Mouse (Mus musculus): ENCODE measurements at regions not wholly inside any gene's neighbourhood (a gene's known extent, or its start where the extent isn't known, plus 50 kb on each side); places are given as distances from the start of the nearest gene placed in this dataset.

GRCm38 (mm10) chr13:113494688-113495087 lies 123.7 kb downstream of the Snx18 start:
- Histone ChIP-seq H3K36me3 (ENCODE audit: control insufficient read depth, insufficient read depth) (no peaks in the 10 kb centered on the region), H3K27me3 (ENCODE audit: control insufficient read depth, insufficient read depth, insufficient read length) (no peaks in the 10 kb centered on the region), H3K79me3 (ENCODE audit: low read depth) (no peaks in the 10 kb centered on the region), H3K79me2 (ENCODE audit: control insufficient read depth, insufficient read depth) (no peaks in the 10 kb centered on the region), H3K4me3 (ENCODE audit: insufficient read depth, poor library complexity, severe bottlenecking) (no peak overlapping the region), H3ac (ENCODE audit: control insufficient read depth, insufficient read length, low read depth) (no peak overlapping the region)
- TF ChIP-seq MYOG (IDR thresholded peaks at IDR 0.05; ENCODE audit: control insufficient read depth, extremely low read depth, insufficient read length) (no peak), CEBPB (IDR thresholded peaks at IDR 0.05; ENCODE audit: low read depth) (no peak), FOSL1 (IDR thresholded peaks at IDR 0.05; ENCODE audit: insufficient read depth, low read length, poor library complexity, severe bottlenecking) (no peak), MAX (IDR thresholded peaks at IDR 0.05) (no peak), MYOD1 (IDR thresholded peaks at IDR 0.05; ENCODE audit: control insufficient read depth, insufficient read length, low read depth) (no peak), CTCF (IDR thresholded peaks at IDR 0.05; ENCODE audit: control insufficient read depth, insufficient read depth, insufficient read length) (no peak), USF1 (IDR thresholded peaks at IDR 0.05; ENCODE audit: low read depth) (no peak)

- Histone ChIP-seq H3K4me3 (ENCODE audit: insufficient read depth, poor library complexity, severe bottlenecking) (no peak overlapping the region), H3ac (ENCODE audit: control insufficient read depth, insufficient read length, low read depth) (no peak overlapping the region), H3K79me3 (ENCODE audit: low read depth) (no peaks in the 10 kb centered on the region), H3K36me3 (ENCODE audit: control insufficient read depth, insufficient read depth) (no peaks in the 10 kb centered on the region), H3K27me3 (ENCODE audit: control insufficient read depth, insufficient read depth, insufficient read length) (no peaks in the 10 kb centered on the region), H3K79me2 (ENCODE audit: control insufficient read depth, insufficient read depth) (no peaks in the 10 kb centered on the region)
- TF ChIP-seq MYOD1 (IDR thresholded peaks at IDR 0.05; ENCODE audit: control insufficient read depth, insufficient read length, low read depth) (no peak), MYOG (IDR thresholded peaks at IDR 0.05; ENCODE audit: control insufficient read depth, extremely low read depth, insufficient read length) (no peak), USF1 (IDR thresholded peaks at IDR 0.05; ENCODE audit: low read depth) (no peak), FOSL1 (IDR thresholded peaks at IDR 0.05; ENCODE audit: insufficient read depth, low read length, poor library complexity, severe bottlenecking) (no peak), MAX (IDR thresholded peaks at IDR 0.05) (no peak), CEBPB (IDR thresholded peaks at IDR 0.05; ENCODE audit: low read depth) (no peak), CTCF (IDR thresholded peaks at IDR 0.05; ENCODE audit: control insufficient read depth, insufficient read depth, insufficient read length) (no peak)
Observed at GRCm38 (mm10) chr13:113489951-113490822, 128.2 kb downstream of the Snx18 start.

- H3K4me3 ChIP-seq (ENCODE audit: insufficient read depth, poor library complexity, severe bottlenecking): no peak overlapping the region
- H3K79me2 ChIP-seq (ENCODE audit: control insufficient read depth, insufficient read depth): no peaks in the 10 kb centered on the region
- no peak for TF ChIP-seq FOSL1 (IDR thresholded peaks at IDR 0.05; ENCODE audit: insufficient read depth, low read length, poor library complexity, severe bottlenecking)
- TF ChIP-seq USF1 (IDR thresholded peaks at IDR 0.05; ENCODE audit: low read depth): no peak
- TF ChIP-seq MYOG (IDR thresholded peaks at IDR 0.05; ENCODE audit: control insufficient read depth, extremely low read depth, insufficient read length): no peak
- no peak for TF ChIP-seq MYOD1 (IDR thresholded peaks at IDR 0.05; ENCODE audit: control insufficient read depth, insufficient read length, low read depth)
- no peak for TF ChIP-seq MAX (IDR thresholded peaks at IDR 0.05)
- TF ChIP-seq CEBPB (IDR thresholded peaks at IDR 0.05; ENCODE audit: low read depth): no peak
- no peak for TF ChIP-seq CTCF (IDR thresholded peaks at IDR 0.05; ENCODE audit: control insufficient read depth, insufficient read depth, insufficient read length)
- no peaks in the 10 kb centered on the region for H3K27me3 ChIP-seq (ENCODE audit: control insufficient read depth, insufficient read depth, insufficient read length)
- no peaks in the 10 kb centered on the region for H3K79me3 ChIP-seq (ENCODE audit: low read depth)
- H3K36me3 ChIP-seq (ENCODE audit: control insufficient read depth, insufficient read depth): no peaks in the 10 kb centered on the region
- no peak overlapping the region for H3ac ChIP-seq (ENCODE audit: control insufficient read depth, insufficient read length, low read depth)
Observed at GRCm38 (mm10) chr13:113486368-113486955, 131.9 kb downstream of the Snx18 start.

GRCm38 (mm10) chr13:113485511-113485910 lies 132.9 kb downstream of the Snx18 start:
- TF ChIP-seq CEBPB (IDR thresholded peaks at IDR 0.05; ENCODE audit: low read depth) (no peak), MYOD1 (IDR thresholded peaks at IDR 0.05; ENCODE audit: control insufficient read depth, insufficient read length, low read depth) (no peak), CTCF (IDR thresholded peaks at IDR 0.05; ENCODE audit: control insufficient read depth, insufficient read depth, insufficient read length) (no peak), FOSL1 (IDR thresholded peaks at IDR 0.05; ENCODE audit: insufficient read depth, low read length, poor library complexity, severe bottlenecking) (no peak), MYOG (IDR thresholded peaks at IDR 0.05; ENCODE audit: control insufficient read depth, extremely low read depth, insufficient read length) (no peak), MAX (IDR thresholded peaks at IDR 0.05) (no peak), USF1 (IDR thresholded peaks at IDR 0.05; ENCODE audit: low read depth) (no peak)
- Histone ChIP-seq H3K4me3 (ENCODE audit: insufficient read depth, poor library complexity, severe bottlenecking) (no peak overlapping the region), H3ac (ENCODE audit: control insufficient read depth, insufficient read length, low read depth) (no peak overlapping the region), H3K79me2 (ENCODE audit: control insufficient read depth, insufficient read depth) (no peaks in the 10 kb centered on the region), H3K27me3 (ENCODE audit: control insufficient read depth, insufficient read depth, insufficient read length) (no peaks in the 10 kb centered on the region), H3K36me3 (ENCODE audit: control insufficient read depth, insufficient read depth) (no peaks in the 10 kb centered on the region), H3K79me3 (ENCODE audit: low read depth) (no peaks in the 10 kb centered on the region)

- no peak overlapping the region for H3K4me3 ChIP-seq (ENCODE audit: insufficient read depth, poor library complexity, severe bottlenecking)
- TF ChIP-seq MYOG (IDR thresholded peaks at IDR 0.05; ENCODE audit: control insufficient read depth, extremely low read depth, insufficient read length) (no peak), MYOD1 (IDR thresholded peaks at IDR 0.05; ENCODE audit: control insufficient read depth, insufficient read length, low read depth) (no peak), USF1 (IDR thresholded peaks at IDR 0.05; ENCODE audit: low read depth) (no peak), CEBPB (IDR thresholded peaks at IDR 0.05; ENCODE audit: low read depth) (no peak), CTCF (IDR thresholded peaks at IDR 0.05; ENCODE audit: control insufficient read depth, insufficient read depth, insufficient read length) (no peak), FOSL1 (IDR thresholded peaks at IDR 0.05; ENCODE audit: insufficient read depth, low read length, poor library complexity, severe bottlenecking) (no peak), MAX (IDR thresholded peaks at IDR 0.05) (no peak)
- H3K79me3 ChIP-seq (ENCODE audit: low read depth): no peaks in the 10 kb centered on the region
- H3ac ChIP-seq (ENCODE audit: control insufficient read depth, insufficient read length, low read depth): no peak overlapping the region
- H3K36me3 ChIP-seq (ENCODE audit: control insufficient read depth, insufficient read depth): no peaks in the 10 kb centered on the region
- no peaks in the 10 kb centered on the region for H3K79me2 ChIP-seq (ENCODE audit: control insufficient read depth, insufficient read depth)
- H3K27me3 ChIP-seq (ENCODE audit: control insufficient read depth, insufficient read depth, insufficient read length): no peaks in the 10 kb centered on the region
Observed at GRCm38 (mm10) chr13:113484159-113484762, 134.1 kb downstream of the Snx18 start.

Data from C2C12 (cell line).